Mouse (Mus musculus) erythroblast, embryonic 14.5 days (primary cell): ENCODE results near the gene S100a3. TPM values are rescaled to one million over a fixed set of nuclear protein-coding genes. Genes with fewer than 3 reads are reported as not detected.

Source experiments
- H3K27me3 ChIP-seq: 2 replicates; pipeline ENCODE4 v1.6.1; 2012; ENCODE audit warnings: inconsistent platforms; ENCODE audit not compliant: control insufficient read depth
- H3K36me3 ChIP-seq: 2 replicates; pipeline ENCODE4 v1.6.1; 2012; ENCODE audit warnings: mild to moderate bottlenecking, inconsistent platforms; ENCODE audit not compliant: control insufficient read depth
- H3K4me1 ChIP-seq: 2 replicates; pipeline ENCODE4 v1.6.1; 2012; ENCODE audit warnings: inconsistent platforms; ENCODE audit not compliant: control insufficient read depth
- H3K4me3 ChIP-seq: replicated peaks from 2 replicates; pipeline ENCODE3; 2012; ENCODE audit warnings: moderate library complexity, mild to moderate bottlenecking, inconsistent platforms
- H3K9me3 ChIP-seq: 2 replicates; pipeline ENCODE4 v1.6.1; 2012; ENCODE audit warnings: low read length, inconsistent platforms, mixed read lengths; ENCODE audit not compliant: control insufficient read depth
- GATA1 ChIP-seq: IDR thresholded peaks from 2 replicates; pipeline ENCODE4 v1.6.1; 2012; ENCODE audit warnings: low read length, inconsistent platforms, mixed read lengths
- TAL1 ChIP-seq: IDR thresholded peaks from 3 replicates; pipeline ENCODE4 v1.6.1; 2012; ENCODE audit warnings: low read length, inconsistent platforms, mixed read lengths
- polyA plus RNA-seq: library from polyadenylated mRNA; stranded (reverse); fragments of >175 nt; gene quantifications from 2 replicates; pipeline ENCODE4 v1.2.3, GENCODE M21; 2012

Gene S100a3
- polyA plus RNA-seq, 1 experiment: not detected

DNA sequence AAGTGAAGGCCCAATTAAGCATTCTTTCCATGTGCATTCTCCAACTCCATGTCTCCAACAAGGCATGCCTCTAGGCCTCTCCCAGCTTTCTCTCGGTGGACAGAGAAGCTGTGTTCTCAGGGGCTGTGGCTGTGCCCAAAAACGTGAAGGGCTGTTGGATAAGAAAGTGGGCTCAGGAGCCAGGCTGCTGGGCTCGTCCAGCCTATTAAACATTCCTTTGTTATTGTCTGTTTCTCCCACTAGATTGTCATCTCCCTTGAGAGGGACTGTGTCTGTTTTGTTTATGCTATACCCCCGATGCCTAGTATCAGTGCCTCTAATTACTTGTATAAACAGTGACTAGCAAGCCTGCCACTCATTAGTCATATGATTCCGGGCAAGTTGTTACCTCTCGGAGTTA is 37.4 kb downstream of the S100a3 start:
- Histone ChIP-seq H3K4me3 (no peak overlapping the region), H3K4me1 (no peaks in the 10 kb centered on the region), H3K36me3 (no peaks in the 10 kb centered on the region), H3K9me3 (no peaks in the 10 kb centered on the region), H3K27me3 (no peaks in the 10 kb centered on the region)
- TF ChIP-seq TAL1: no peak
- TF ChIP-seq GATA1: no peak

DNA sequence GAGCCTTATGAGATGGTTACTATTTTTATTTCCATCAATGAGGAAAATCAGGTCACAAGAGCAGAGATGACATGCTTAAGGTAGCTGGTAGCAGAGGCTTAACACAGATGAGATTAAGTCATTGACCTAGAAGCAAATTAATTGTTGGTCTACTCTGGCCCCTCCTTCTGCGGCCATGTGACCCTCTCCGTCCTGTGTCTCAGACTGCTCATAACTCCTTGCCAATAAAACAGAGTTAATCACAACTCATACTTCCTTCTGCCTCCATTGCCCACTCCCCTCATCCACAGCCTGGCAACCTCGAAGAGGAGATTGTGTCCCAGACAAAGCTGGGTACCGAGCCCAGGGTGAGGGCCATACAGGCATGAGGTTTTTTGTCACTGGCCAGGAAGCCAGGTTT is 37.8 kb downstream of the S100a3 start:
- Histone ChIP-seq H3K4me3 (no peak overlapping the region), H3K4me1 (no peaks in the 10 kb centered on the region), H3K9me3 (no peaks in the 10 kb centered on the region), H3K27me3 (no peaks in the 10 kb centered on the region), H3K36me3 (no peaks in the 10 kb centered on the region)
- TF ChIP-seq TAL1: no peak
- TF ChIP-seq GATA1: no peak

DNA sequence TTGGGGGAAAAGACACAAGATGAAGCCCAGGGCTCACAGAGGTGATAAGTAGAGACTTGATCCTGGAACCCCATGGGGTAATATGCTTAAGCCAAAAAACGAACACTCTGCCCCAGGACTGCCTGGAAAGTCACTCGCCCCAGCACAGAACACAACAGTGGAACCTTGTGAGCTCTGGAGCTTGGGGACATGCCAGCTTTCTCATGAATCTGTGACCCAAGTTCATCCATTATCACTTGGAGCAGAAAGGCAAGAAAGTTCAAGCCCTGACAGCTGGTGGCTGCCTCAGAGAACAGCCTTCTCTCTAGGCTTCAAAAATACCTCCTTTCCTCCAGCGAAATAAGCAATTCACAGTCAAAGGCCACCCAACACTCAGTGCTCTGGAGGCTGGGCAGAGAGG is 39.0 kb downstream of the S100a3 start:
- Histone ChIP-seq H3K9me3 (no peaks in the 10 kb centered on the region), H3K27me3 (no peaks in the 10 kb centered on the region), H3K4me1 (no peaks in the 10 kb centered on the region), H3K36me3 (no peaks in the 10 kb centered on the region), H3K4me3 (no peak overlapping the region)
- no peak for TF ChIP-seq GATA1

DNA sequence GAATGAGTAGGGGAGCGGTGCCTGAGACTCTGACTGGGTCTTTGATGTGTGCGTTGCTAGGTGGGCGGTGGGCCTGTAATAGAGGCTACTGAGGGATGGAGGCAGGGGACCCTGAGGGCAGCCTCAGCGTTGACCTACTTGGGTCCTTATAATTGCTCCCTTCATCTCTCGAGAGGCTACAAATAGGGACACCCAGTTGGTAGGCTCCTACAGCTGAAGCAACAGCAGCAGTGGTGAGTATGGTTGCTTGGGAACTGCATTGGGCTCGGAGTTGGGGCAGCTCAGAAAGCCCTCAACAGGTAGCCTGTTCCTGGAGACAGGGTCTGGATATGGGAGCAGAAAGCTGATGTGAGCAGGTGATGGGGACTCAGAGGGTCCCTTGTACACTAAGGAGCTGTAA is 39.7 kb downstream of the S100a3 start:
- Histone ChIP-seq H3K27me3 (no peaks in the 10 kb centered on the region), H3K4me3 (no peak overlapping the region), H3K9me3 (no peaks in the 10 kb centered on the region), H3K36me3 (no peaks in the 10 kb centered on the region), H3K4me1 (no peaks in the 10 kb centered on the region)
- TF ChIP-seq TAL1 (no peak), GATA1 (no peak)

DNA sequence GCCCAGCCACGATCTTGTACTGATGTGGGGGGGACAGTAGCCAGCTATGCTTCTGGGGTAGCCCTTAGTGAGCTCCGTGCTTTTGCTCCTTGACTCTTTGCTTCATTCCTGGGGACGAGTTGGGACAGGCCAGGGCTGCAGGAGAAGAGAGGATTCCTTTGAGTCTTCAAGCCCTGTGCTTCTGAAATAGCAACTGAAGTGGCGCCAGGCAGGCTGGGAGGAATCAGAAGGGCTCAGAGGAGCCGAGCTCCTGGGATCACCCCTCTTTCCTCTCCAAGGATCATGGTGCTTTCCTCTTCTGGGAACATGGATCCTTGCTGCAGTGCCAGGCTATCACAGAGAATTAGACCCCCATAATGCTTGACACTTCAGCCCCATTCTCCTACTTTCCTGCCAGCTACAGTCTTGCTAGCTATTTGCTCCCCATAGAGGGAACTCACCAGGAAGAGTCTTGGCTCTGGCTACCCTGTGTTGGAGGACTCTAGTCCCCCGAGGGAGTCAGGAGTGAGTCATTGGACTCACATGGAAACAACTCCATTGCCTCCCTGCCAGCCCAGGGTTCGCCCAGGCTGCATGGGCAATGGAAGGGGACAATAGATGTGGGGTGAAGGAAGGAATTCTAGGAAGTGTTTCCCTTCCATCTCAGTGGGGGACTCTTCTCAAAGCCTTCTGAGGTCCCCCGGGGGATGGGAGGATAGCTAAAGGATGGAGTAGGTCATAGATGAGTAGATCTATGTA is 40.2 kb downstream of the S100a3 start:
- H3K4me1 ChIP-seq: no peaks in the 10 kb centered on the region
- H3K4me3 ChIP-seq: no peak overlapping the region
- no peaks in the 10 kb centered on the region for H3K9me3 ChIP-seq
- H3K36me3 ChIP-seq: no peaks in the 10 kb centered on the region
- TF ChIP-seq GATA1: no peak
- TF ChIP-seq TAL1: no peak
- no peaks in the 10 kb centered on the region for H3K27me3 ChIP-seq

DNA sequence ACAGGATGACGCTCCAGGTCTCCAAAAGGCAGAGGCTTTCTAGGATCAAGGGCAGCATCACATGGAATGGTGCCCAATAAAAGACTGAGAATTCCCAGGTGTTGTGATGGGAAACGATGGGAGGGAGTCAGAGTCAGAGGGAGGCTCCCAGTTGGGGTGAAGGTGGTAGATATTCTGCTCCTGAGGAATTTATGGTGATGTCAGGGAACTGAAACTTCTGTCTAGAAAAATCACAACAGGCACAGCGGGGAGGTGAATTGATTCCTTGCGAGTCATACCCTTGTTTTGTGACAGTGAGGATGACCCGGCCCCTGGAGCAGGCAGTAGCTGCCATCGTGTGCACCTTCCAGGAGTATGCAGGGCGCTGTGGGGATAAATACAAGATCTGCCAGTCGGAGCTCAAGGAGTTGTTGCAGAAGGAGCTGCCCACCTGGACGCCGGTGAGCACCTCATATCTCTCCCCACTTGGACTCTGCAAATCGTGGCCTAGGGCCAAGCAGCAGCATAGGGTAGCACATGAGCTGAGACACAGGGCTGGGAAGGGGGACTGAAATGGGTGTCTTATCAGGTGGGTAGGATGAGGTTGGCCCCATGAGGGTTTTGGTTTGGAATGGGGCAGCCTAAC is 41.2 kb downstream of the S100a3 start, which contains the start of gene Gm42674:
Gm42674 (plus strand) TSS at position 419 of the 625 bp plus-strand sequence.
- H3K4me1 ChIP-seq: no peaks in the 10 kb centered on the region
- H3K36me3 ChIP-seq: no peaks in the 10 kb centered on the region
- no peaks in the 10 kb centered on the region for H3K9me3 ChIP-seq
- H3K4me3 ChIP-seq: no peak within 1 kb of the TSS
- no peak for TF ChIP-seq TAL1
- TF ChIP-seq GATA1: no peak
- H3K27me3 ChIP-seq: no peaks in the 10 kb centered on the region

DNA sequence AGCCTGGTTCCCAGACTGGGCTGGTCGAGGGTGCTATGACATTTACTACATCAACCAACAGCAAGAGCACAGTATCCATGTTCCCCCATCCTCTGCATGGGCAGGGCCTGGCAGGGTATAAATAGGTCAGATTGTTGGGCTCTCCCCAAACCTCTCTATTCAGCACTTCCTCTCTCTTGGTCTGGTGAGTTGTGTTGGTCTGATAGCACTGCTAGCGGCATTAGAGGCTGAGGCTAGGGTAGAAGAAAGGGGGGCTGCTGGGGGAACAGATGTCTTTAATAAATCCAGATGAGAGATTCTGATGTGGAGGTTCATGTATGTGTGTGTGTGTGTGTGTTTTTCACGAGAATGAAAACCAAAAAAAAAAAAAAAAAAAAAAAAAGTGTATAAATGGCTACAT is 43.2 kb downstream of the S100a3 start, which contains the start of gene S100a4:
S100a4 (plus strand) TSS at position 149 of the 400 bp plus-strand sequence.
- no peak within 1 kb of the TSS for H3K4me3 ChIP-seq
- no peaks in the 10 kb centered on the region for H3K36me3 ChIP-seq
- no peak for TF ChIP-seq TAL1
- TF ChIP-seq GATA1: no peak
- H3K27me3 ChIP-seq: no peaks in the 10 kb centered on the region
- H3K9me3 ChIP-seq: no peaks in the 10 kb centered on the region
- no peaks in the 10 kb centered on the region for H3K4me1 ChIP-seq

DNA sequence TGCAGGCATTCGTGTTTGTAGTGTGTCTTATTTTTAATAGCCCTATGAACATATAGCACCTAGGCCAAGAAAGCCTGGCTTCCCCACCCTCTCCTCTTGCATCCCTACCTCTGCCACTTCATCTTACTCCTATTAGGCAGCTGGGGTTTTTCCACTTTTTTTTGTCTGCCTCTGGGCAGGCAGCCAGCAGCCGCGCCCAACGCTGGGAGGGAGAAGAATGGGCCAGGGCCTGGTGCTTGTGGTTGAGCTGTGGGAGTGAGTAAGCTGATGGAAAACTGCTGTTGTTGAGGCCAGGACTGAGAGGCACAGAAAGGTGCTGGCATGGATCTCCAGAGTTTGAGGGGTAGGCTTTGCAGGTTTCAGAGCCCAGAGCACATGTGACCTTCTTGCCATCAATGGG is 44.0 kb downstream of the S100a3 start:
- no peaks in the 10 kb centered on the region for H3K36me3 ChIP-seq
- H3K4me1 ChIP-seq: no peaks in the 10 kb centered on the region
- H3K9me3 ChIP-seq: no peaks in the 10 kb centered on the region
- H3K27me3 ChIP-seq: no peaks in the 10 kb centered on the region
- no peak overlapping the region for H3K4me3 ChIP-seq
- TF ChIP-seq TAL1: no peak
- TF ChIP-seq GATA1: no peak

DNA sequence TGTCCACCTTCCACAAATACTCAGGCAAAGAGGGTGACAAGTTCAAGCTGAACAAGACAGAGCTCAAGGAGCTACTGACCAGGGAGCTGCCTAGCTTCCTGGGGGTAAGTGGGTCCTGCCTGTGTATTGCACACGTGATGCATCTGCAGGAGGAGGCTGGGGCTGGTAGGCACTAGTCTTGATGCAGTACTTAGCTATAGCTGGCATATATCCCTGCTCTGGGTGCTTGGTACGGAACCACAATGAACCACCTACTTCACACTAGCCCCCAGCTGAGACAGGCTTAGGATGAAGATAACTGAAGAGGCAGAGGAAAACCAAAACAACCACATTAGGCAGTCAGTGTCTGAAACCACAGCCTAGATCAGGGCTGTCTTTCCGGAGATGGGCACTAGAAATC is 44.7 kb downstream of the S100a3 start:
- no peaks in the 10 kb centered on the region for H3K9me3 ChIP-seq
- H3K36me3 ChIP-seq: no peaks in the 10 kb centered on the region
- H3K27me3 ChIP-seq: no peaks in the 10 kb centered on the region
- H3K4me3 ChIP-seq: no peak overlapping the region
- no peak for TF ChIP-seq TAL1
- TF ChIP-seq GATA1: no peak
- H3K4me1 ChIP-seq: no peaks in the 10 kb centered on the region
